Mouse (Mus musculus) testis, adult 2 months (tissue): Measurements from ENCODE around the gene Tedc1.

Source experiments
- CTCF ChIP-seq: fragments of 200-500 bp; IDR thresholded peaks from 2 replicates; pipeline ENCODE4 v1.5.1; 2012; ENCODE audit warnings: low read depth, mild to moderate bottlenecking, inconsistent platforms, low read length, moderate library complexity; ENCODE audit not compliant: control insufficient read depth, insufficient read depth, insufficient replicate concordance
- POLR2A ChIP-seq: fragments of 200-500 bp; IDR thresholded peaks from 2 replicates; pipeline ENCODE4 v1.6.1; 2012; ENCODE audit warnings: low read depth, mild to moderate bottlenecking, inconsistent platforms, low read length, moderate library complexity; ENCODE audit not compliant: control insufficient read depth

- TF ChIP-seq POLR2A, result no peak
- TF ChIP-seq CTCF, result no peak
Measured at GRCm38 (mm10) chr12:113186326-113187010, 30.2 kb downstream of the Tedc1 start.
